Mouse (Mus musculus) forebrain, embryonic 16.5 days (tissue): ENCODE measurements around the gene Agbl2. TPM values are rescaled to one million over a fixed set of nuclear protein-coding genes. Genes with fewer than 3 reads are reported as not detected.

Source experiments
- ATAC-seq: fragments of 200-750 bp; cut with Nextera tagmentation; 2 replicates; pipeline ENCODE4 v1.8.0; 2017; ENCODE audit warnings: mild to moderate bottlenecking, moderate library complexity
- H3K27ac ChIP-seq: fragments of 300-500 bp; sonication (generic); 2 replicates; pipeline ENCODE4 v1.5.1; 2014; ENCODE audit warnings: low read length, control low read depth
- H3K27me3 ChIP-seq: fragments of 300-500 bp; sonication (generic); replicated peaks from 2 replicates; pipeline ENCODE4 v1.6.1; 2014; ENCODE audit warnings: low read length; ENCODE audit not compliant: control insufficient read depth, insufficient read depth
- H3K36me3 ChIP-seq: fragments of 300-500 bp; sonication (generic); 2 replicates; pipeline ENCODE4 v1.6.1; 2014; ENCODE audit not compliant: control insufficient read depth, insufficient read depth
- H3K4me1 ChIP-seq: fragments of 300-500 bp; sonication (generic); replicated peaks from 2 replicates; pipeline ENCODE4 v1.6.1; 2014; ENCODE audit warnings: low read length; ENCODE audit not compliant: control insufficient read depth, insufficient read depth
- H3K4me2 ChIP-seq: fragments of 300-500 bp; sonication (generic); 2 replicates; pipeline ENCODE4 v1.6.1; 2014; ENCODE audit warnings: mild to moderate bottlenecking, low read length, control low read depth
- H3K4me3 ChIP-seq: fragments of 300-500 bp; sonication (generic); replicated peaks from 2 replicates; pipeline ENCODE4 v1.5.1; 2014; ENCODE audit warnings: mild to moderate bottlenecking, low read length, control low read depth
- H3K9ac ChIP-seq: fragments of 300-500 bp; sonication (generic); replicated peaks from 2 replicates; pipeline ENCODE4 v1.6.1; 2014; ENCODE audit warnings: low read depth, low read length, control low read depth
- H3K9me3 ChIP-seq: fragments of 300-500 bp; sonication (generic); 2 replicates; pipeline ENCODE4 v1.6.1; 2016; ENCODE audit warnings: low read length; ENCODE audit not compliant: control insufficient read depth
- WGBS: fragments of 180-500 bp; shearing (Covaris S2); extraction: QIAGEN DNeasy Blood & Tissue Kit; methylation state at CpG from one replicate; pipeline ENCODE4 v1.1.7; 2014; 5-methylcytosine and 5-hydroxymethylcytosine counted together
- polyA plus RNA-seq: library from polyadenylated mRNA; unstranded; fragments of >200 nt; fragmentation: Nextera tagmentation; extraction: Ambion mirVana; gene quantifications from 2 replicates; pipeline ENCODE4 v1.2.1, GENCODE M21; 2015

The Agbl2 gene
- polyA plus RNA-seq = 0.39 and 0.42 TPM in 2 replicates

DNA sequence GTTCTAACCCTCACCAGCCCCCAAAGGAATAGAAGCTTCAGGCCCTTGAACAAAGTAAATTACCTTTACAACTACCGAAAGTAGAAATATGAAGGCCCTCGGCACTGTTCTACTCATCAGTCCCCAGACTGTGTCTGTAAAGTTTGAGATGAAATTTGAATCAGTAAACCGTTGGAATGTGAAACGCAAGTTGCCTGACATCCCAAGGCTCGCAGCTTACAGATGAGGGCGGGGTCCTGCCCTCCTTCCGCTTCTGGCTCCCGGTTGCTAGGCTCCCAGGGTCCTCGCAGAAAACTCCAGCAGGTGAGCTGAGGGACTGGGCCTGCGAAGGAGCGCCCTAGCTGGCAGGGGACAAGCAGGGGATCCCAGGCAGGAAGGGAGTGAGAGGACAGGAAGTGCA is at the start of gene Agbl2:
Agbl2 (plus strand) TSS at position 270 of the 400 bp plus-strand sequence.
- Histone ChIP-seq H3K27ac (no peak within 1 kb of the TSS), H3K9ac (peak within 1 kb of the TSS; percentile 38), H3K36me3 (peaks cover 15% of the 10 kb centered on the region), H3K4me1 (peaks cover 9% of the 10 kb centered on the region; the same call in 1 of the 2 replicates), H3K4me2 (peak within 1 kb of the TSS; percentile 52), H3K9me3 (no peaks in the 10 kb centered on the region), H3K4me3 (peak within 1 kb of the TSS; percentile 29), H3K27me3 (no peaks in the 10 kb centered on the region)
- ATAC-seq = peak; percentile 54
- 7% methylated on average over 11 of the region's 11 CpGs for WGBS

DNA sequence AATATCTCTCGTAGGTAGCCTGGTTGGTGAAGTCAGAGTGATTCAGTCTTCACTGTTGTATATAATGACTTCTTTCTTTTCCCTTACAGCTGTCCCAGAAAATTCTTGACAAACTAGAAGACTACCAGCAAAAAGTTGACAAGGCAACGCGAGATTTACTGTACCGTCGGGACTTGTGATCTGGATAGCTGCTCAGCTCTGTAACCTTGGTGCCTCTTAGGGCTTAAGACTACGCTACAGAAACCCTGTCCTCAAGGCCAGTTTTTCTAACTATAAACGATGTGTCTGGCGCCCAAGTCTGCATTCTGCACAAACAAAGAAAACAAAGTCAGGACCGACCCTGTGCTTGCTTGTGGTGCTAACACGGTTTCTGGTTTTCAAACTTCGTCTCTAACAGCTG is 47.2 kb upstream of the Agbl2 start:
- Histone ChIP-seq H3K4me1 (no peaks in the 10 kb centered on the region), H3K9me3 (no peaks in the 10 kb centered on the region), H3K9ac (no peak overlapping the region), H3K27ac (no peak overlapping the region), H3K27me3 (no peaks in the 10 kb centered on the region), H3K4me3 (no peak overlapping the region), H3K4me2 (no peak overlapping the region), H3K36me3 (peaks cover 26% of the 10 kb centered on the region)
- no peak for ATAC-seq
- 93% methylated on average over 11 of the region's 11 CpGs for WGBS

DNA sequence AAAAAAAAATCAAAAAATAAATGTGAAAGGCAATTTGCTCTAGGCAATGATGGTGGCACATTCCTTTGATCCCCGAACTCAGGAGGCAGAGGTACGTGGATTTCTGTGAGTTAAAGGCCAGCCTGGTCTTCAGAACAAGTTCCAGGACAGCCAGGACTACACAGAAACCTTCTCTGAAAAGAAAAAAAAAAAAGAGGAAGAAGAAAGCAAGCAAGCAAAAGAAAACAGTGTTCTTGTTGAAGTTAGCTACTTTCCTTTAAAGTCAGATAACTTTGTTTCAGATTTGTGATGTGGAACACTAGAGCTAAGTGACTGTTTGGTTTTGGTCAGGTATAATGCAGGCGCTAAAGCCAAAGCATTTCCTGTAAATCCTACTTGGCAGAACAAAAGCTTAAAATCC is 43.7 kb upstream of the Agbl2 start:
- Histone ChIP-seq H3K9me3 (no peaks in the 10 kb centered on the region), H3K4me2 (no peak overlapping the region), H3K4me3 (no peak overlapping the region), H3K4me1 (no peaks in the 10 kb centered on the region), H3K27me3 (no peaks in the 10 kb centered on the region), H3K27ac (no peak overlapping the region), H3K36me3 (peaks cover 12% of the 10 kb centered on the region), H3K9ac (no peak overlapping the region)
- no peak for ATAC-seq
- 95% methylated on average over 3 of the region's 3 CpGs for WGBS

DNA sequence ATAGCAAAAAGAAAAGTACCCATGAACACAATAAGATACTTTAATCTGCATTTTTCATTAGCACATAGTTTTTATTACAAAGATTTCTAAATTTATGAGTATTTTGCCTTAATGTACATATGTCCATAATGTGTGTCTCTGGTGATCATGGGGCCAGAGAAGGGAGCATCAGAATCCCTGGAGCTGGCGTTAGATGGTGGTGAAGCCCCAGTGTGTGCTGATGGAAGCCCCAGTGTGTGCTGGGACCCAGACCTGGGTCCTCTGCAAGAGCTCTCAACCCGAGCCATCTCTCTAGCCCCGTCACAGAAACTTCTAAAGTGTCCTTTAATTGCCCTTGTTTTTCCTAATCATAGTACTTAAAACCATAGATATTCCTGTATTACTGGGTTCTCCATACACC is 43.2 kb upstream of the Agbl2 start:
- H3K4me2 ChIP-seq = no peak overlapping the region
- H3K27me3 ChIP-seq = no peaks in the 10 kb centered on the region
- H3K4me3 ChIP-seq = no peak overlapping the region
- WGBS = 93% methylated on average over 3 of the region's 3 CpGs
- H3K9me3 ChIP-seq = no peaks in the 10 kb centered on the region
- no peak overlapping the region for H3K27ac ChIP-seq
- H3K4me1 ChIP-seq = no peaks in the 10 kb centered on the region
- peaks cover 12% of the 10 kb centered on the region for H3K36me3 ChIP-seq
- no peak overlapping the region for H3K9ac ChIP-seq
- no peak for ATAC-seq

DNA sequence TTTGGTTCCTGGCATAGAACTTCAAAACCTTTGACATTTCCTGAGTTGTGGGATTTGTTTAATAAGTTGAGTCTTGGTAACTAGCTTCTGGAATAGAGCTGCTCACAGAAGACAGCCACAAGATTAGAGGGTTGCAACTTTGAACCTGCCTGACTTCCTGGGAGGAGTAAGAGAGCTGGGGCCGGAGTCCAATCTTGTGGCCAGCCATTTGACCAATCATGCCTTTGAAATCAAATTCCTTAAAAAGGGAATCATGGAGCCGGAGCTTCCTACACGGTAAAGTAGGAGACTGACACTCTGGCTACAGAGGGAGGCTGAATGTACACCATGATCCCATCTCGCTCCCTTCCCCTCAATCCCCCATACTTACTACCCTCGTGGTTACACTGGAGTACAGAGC is 42.6 kb upstream of the Agbl2 start:
- Histone ChIP-seq H3K27me3 (no peaks in the 10 kb centered on the region), H3K36me3 (peaks cover 12% of the 10 kb centered on the region), H3K27ac (no peak overlapping the region), H3K9ac (no peak overlapping the region), H3K4me1 (no peaks in the 10 kb centered on the region), H3K4me2 (no peak overlapping the region), H3K9me3 (no peaks in the 10 kb centered on the region), H3K4me3 (no peak overlapping the region)
- ATAC-seq = no peak
- 82% methylated on average over 5 of the region's 5 CpGs for WGBS

DNA sequence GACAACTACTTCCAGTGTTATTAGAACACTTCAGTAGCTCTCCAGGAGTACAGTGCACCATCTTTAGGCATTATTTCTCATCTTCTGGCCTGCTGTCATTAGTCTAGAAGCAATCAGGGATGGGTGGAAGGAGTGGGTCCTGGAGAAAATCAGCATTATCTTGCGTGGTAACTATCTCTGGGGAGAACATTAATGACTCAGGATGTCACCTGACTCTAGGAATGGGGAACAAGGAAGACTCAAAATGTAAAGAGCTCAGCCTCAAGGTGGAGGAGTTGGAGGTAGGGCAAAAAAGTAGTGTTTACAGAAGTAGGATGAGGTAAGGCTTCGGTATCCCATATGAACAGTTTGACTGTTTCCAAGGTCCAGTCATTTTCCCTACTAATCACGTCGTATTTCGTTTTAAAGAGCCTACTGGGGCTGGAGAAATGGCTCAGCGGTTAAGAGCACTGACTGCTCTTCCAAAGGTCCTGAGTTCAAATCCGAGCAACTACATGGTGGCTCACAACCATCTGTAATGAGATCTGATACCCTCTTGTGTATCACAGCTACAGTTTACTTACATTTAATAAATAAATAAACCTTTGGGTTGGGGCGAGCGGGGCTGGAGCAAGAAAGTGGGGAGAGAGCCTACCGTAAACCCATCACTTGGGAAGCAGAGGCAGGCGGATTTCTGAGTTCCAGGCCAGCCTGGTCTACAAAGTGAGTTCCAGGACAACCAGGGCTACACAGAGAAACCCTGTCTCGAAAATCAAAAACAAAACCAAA is 38.1 kb upstream of the Agbl2 start:
- Histone ChIP-seq H3K27me3 (no peaks in the 10 kb centered on the region), H3K9ac (peak overlapping the region; percentile 47), H3K4me2 (peak overlapping the region; percentile 57), H3K4me3 (peak overlapping the region; percentile 71), H3K4me1 (peaks cover 17% of the 10 kb centered on the region), H3K27ac (peak overlapping the region; percentile 92), H3K9me3 (no peaks in the 10 kb centered on the region), H3K36me3 (no peaks in the 10 kb centered on the region)
- ATAC-seq = peak; percentile 0; the same call in 1 of the 2 replicates
- WGBS = 72% methylated on average over 12 of the region's 12 CpGs

DNA sequence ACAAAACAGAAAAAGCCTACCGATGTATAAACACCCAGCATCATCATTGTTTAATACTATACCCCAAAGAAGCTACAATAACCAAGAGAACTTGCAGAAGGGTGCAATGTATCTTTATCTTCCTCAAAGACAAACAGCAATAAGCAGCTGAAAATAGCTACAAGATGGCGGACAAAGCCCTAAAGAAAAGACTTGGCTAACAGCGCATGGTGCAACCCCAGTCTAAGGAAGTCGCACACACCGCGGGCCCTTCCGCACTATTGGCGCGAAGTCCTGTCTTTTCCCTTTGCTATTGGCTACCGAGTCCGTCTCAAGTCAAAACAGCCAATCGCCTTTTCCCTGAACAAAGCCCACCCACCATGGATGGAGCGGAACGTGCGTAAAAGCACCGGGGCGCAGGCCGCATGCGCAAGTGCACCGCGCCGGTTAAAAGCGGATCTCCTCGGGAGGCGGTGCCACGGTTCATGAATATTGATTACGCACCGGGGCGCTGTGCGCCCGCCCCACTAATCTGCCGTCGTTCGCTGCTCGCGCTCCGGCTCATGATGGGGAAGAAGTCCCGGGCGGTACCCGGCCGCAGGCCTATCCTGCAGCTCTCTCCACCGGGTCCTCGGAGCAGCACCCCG is 37.4 kb upstream of the Agbl2 start, which contains the start of gene Fnbp4:
Fnbp4 (plus strand) TSS at position 318 of the 626 bp plus-strand sequence.
- Histone ChIP-seq H3K4me2 (peak within 1 kb of the TSS; percentile 57), H3K4me3 (peak within 1 kb of the TSS; percentile 71), H3K27ac (peak within 1 kb of the TSS; percentile 92), H3K27me3 (no peaks in the 10 kb centered on the region), H3K4me1 (peaks cover 23% of the 10 kb centered on the region), H3K9me3 (no peaks in the 10 kb centered on the region), H3K36me3 (no peaks in the 10 kb centered on the region), H3K9ac (peak within 1 kb of the TSS; percentile 76)
- under 1% methylated on average over 44 of the region's 44 CpGs for WGBS
- peak; percentile 99 for ATAC-seq

DNA sequence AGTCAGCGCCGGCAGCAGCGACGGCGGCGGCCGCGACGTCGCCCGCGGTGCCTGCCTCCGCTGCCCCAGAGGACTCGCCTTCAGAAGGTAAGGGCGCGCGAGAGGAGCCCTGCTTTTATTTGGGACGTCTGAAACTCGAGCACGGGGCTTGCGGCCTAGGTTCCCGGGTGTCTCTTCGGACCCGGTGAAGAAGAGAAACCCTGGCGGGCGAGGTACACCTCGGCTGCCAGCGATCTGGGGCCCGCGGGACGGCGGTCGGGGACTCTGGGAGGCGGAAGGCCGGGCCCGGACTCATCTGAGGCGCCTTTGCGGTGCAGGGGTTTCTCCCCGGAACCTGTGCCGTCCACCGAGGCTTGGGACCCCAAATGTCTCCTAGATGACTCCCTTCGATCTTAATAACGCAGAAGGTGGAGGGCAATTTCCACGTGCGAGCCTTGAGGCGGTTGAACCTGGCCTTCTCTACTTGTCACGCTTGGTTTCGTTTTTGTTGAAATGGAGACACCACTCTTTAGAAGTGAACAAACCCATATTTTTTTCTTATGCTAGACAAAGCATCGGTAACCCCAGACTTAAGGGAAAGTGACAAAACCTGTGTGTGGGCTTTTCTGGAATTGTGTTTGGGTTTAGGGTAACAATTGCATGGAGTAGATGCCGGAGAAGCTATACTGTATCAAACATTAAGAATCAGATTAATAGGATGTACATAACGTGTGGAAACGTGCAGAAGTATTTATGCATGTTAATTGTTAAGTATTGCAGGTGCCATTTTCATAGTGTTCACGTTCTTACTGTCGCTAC is 36.6 kb upstream of the Agbl2 start:
- ATAC-seq = peak; percentile 56
- Histone ChIP-seq H3K27ac (peak overlapping the region; percentile 92), H3K4me2 (peak overlapping the region; percentile 50), H3K9me3 (no peaks in the 10 kb centered on the region), H3K4me1 (peaks cover 23% of the 10 kb centered on the region), H3K36me3 (peaks cover under 1% of the 10 kb centered on the region), H3K9ac (peak overlapping the region; percentile 76), H3K27me3 (no peaks in the 10 kb centered on the region), H3K4me3 (peak overlapping the region; percentile 71)
- under 1% methylated on average over 53 of the region's 54 CpGs for WGBS

DNA sequence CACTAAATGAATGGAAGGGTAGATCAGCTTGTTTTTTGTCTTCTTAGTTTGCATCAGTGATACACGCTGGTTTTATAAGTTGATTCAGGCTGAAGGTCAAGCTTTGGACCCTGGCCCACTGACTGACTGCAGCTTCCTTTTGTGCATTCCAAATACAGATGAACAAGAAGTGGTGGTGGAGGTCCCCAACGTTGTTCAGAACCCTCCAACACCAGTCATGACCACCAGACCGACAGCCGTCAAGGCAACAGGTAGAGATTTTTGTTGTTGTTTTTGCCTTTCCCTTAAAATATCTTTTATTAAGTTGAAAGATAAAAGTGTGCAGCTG is 36.0 kb upstream of the Agbl2 start:
- H3K4me3 ChIP-seq = peak overlapping the region; percentile 71
- 15% methylated on average over 4 of the region's 4 CpGs for WGBS
- H3K9ac ChIP-seq = peak overlapping the region; percentile 76
- no peak overlapping the region for H3K27ac ChIP-seq
- ATAC-seq = no peak
- peaks cover 7% of the 10 kb centered on the region for H3K36me3 ChIP-seq
- no peaks in the 10 kb centered on the region for H3K27me3 ChIP-seq
- peak overlapping the region; percentile 50 for H3K4me2 ChIP-seq
- no peaks in the 10 kb centered on the region for H3K9me3 ChIP-seq
- peaks cover 23% of the 10 kb centered on the region for H3K4me1 ChIP-seq
